Mouse (Mus musculus) G1E-ER4 (cell line): ENCODE measurements around the gene Fbln1. TPM values are rescaled to one million over a fixed set of nuclear protein-coding genes. Genes with fewer than 3 reads are reported as not detected.

ENCODE experiments used
- GATA1 ChIP-seq: IDR thresholded peaks from one replicate; pipeline ENCODE4 v1.8.0; 2012; ENCODE audit warnings: low read length, inconsistent platforms
- polyA plus RNA-seq: library from polyadenylated mRNA; stranded (reverse); fragments of >175 nt; gene quantifications from 2 replicates; pipeline ENCODE4 v1.2.3, GENCODE M21; 2012

The Fbln1 gene
- polyA plus RNA-seq, 1 experiment, result not detected

DNA sequence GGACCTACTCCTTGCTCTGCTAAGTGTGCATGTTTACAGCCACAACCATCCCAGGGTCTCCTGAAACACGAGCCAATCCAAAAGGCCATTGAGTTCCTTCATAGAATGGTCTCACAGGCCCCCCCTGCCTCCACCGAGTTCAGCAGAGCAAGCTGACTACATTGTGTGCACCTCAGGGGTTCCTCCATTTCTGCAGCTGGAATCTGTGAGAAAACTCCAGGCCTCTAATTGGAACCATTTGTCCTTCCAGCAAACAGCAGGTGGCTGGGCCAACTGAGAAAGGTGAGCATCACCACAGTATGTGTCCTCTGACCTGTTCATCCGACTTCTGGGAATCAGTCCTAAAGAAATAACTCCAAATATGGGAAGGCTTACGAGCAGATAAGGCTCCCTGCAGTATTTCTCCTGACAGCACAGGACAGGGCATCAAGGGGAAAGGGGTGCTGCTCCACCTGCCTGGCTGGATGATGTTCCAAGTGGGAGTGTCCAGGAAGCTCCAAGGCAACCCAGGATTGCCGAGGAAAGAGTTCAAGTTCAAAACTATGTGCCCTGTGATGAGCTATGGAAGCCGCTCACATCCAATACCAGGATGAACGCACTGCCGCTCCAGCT lies 17.5 kb upstream of the Fbln1 start:
- TF ChIP-seq GATA1, result no peak

- TF ChIP-seq GATA1, result no peak
These were observed 5.1 kb upstream of the Fbln1 start for GRCm38 (mm10) chr15:85200446-85201289.

DNA sequence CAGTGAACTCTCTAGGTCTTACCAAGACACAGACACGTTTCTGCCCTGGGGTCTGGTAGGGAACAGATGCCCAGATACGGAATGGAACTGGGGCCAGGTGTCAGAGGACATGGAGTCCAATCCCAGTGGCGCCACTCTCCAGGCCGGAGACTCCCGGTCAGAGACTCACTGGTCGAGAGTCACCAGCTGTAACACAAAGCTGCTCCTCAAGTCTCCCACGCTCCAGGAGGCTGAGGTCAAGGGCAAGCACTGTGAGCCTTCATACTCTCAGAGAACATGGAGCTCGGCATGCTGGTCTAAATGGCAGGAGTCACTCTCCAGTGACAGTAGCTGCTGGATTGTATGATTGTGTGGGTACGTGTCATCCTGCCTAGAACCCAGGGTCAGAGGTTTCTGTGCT lies 3.5 kb upstream of the Fbln1 start:
- TF ChIP-seq GATA1, result no peak

- no peak for TF ChIP-seq GATA1
These were observed 3.0 kb upstream of the Fbln1 start for GRCm38 (mm10) chr15:85202787-85203186.

DNA sequence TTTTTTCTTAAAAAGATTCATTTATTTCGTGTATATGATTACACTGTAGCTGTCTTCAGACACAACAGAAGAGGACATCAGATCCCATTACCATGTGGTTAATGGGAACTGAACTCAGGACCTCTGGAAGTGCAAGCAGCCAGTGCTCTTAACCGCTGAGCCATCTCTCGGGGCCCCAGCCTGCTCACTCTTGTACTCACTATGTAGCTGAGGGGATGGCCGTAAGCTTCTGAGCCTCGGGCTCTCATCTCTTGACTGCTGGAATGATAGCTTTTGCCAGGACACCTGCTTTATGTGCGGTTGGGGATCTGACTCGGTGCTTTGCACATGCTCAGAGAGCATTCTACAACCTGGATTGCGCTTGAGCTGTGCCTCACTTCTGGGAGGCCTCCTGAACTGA lies 1.4 kb upstream of the Fbln1 start:
- TF ChIP-seq GATA1, result no peak

DNA sequence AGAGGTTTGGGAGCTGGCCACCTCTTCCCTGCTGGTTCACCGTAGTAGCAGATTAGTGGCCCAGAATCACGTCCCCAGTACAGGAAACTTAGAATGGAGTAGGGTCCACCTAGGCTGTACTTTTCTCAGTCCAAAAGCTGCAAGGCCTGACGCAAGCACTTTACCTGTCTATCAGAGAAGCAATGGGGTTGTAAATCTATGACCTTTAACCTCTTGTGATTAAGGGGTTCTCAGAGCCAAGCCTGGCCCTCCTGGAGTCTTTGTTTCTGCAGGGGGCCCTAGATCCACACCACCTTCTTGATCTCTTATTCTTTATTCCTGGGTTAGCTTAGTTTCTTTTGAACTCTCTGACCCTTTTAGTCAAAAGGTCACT lies 940 bp downstream of the Fbln1 start:
- no peak for TF ChIP-seq GATA1

DNA sequence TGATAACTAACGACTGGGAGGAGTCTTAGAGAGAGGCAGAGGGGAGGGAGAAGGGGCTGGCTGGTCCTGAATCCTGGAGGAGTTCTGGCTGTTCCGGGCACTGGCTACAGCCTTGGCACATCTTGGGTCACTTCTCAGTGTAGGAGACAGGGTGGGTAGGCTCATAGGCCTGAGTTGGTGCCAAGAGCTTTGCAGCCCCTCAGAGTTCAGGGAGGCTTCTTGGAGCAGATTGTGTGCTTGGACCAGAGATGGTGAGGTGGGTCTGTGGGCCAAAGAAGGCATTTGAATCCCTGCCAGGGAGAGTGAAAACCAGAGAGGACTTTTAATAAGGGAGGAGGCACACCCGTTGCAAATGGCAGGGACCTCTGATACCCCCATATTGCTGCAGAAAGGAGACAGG lies 1.3 kb downstream of the Fbln1 start:
- TF ChIP-seq GATA1, result no peak

- TF ChIP-seq GATA1, result no peak
These were observed 2.0 kb downstream of the Fbln1 start for GRCm38 (mm10) chr15:85207763-85208162.

DNA sequence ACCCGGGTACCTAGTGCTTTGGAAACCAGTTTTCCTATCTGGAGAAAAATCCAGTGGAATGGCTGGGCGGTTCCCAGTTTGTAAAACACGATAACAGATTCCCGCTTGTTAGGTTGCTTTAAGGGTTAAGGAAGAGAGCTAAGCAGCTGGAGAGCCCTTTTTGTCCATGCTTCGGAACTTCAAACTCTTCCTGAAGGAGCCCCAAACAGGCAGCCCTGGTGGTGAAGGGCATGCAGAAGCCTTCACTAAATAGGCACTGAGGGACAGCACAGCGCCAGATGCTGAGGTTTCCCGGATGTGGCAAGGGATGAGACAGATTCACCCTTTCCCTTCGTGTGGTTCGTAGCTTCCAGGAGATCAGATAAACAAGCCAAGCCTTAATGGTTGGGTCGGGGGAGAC lies 2.6 kb downstream of the Fbln1 start:
- no peak for TF ChIP-seq GATA1

DNA sequence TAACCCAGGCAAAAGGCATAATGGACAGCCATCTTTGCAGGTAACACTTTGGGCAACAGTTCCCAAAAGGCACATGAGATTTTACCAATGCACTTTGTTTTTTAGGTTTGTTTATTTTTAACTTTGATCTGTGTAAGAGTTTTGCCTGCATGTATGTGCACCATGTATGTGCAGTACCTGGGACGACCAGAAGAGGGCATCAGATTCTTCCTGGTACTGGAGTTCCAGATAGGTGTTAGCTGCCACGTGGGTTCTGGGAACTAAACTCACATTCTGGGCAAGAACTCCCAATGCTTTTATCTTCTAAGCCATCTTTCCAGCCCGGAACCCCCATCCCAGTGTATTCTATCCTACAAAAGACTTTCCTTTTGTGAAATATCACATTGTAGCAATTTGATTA lies 3.6 kb downstream of the Fbln1 start:
- no peak for TF ChIP-seq GATA1

- no peak for TF ChIP-seq GATA1
These were observed 4.9 kb downstream of the Fbln1 start for GRCm38 (mm10) chr15:85210686-85211085.

DNA sequence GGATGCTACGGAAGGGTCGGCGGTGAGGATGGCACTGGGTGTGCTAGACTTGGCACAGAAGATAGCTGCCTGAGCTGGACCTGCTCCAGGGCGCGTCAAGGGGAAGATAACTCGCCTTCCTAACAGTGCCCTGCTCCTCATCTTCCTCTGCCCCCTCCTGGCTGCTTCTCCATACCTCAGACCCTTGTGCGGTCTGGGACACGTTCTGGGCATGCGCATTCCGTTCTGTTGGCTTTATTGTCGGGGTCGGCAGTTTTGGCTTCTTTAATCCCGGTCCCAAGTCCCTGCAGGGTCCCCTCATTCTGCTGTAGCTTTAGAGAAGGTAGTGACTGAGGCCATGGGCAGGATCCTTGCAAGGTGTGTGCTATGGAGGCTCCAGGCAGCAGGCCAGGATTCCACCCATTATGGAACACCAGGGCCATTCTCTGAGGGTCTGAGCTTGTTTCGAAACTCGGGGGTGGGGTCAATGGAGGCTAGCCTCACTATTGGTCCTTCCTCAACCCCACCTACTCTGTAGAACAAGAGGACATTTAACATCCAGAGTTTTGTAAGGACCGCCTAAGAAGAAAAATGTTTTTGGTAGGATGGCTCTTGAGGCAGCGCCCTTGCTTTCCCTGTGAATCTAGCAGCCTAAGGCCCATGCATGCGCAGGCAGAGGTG lies 5.5 kb downstream of the Fbln1 start:
- TF ChIP-seq GATA1, result no peak

DNA sequence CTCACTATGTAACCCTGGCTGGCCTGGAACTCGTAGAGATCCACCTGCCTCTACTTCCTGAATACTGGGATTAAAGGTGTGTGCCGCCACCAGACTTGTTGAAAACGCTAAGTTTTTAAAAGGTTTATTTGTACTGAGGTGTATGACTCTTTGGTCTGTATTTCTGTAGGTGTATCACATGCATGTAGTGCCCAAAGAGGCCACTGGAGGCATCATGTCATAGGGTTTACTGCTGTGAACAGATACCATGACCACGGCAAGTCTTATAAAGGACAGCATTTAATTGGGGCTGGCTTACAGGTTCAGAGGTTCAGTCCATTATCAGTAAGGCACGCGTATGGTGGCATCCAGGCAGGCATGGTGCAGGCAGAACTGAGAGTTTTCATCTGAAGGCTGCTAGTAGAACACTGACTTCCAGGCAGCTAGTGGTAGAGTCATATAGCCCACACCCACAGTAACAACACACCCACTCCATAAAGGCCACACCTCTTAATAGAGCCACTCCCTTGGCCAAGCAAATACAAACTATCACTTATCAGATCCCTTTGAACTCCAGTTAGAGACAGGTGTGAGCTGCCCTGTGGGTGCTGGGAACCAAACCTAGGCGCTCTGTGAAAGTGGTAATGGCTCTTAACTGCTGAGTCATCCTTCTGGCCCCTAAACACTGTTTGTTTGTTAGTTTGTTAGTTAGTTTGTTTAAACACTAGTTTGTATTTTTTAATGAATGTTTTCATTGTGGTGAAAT lies 10.5 kb downstream of the Fbln1 start:
- no peak for TF ChIP-seq GATA1

DNA sequence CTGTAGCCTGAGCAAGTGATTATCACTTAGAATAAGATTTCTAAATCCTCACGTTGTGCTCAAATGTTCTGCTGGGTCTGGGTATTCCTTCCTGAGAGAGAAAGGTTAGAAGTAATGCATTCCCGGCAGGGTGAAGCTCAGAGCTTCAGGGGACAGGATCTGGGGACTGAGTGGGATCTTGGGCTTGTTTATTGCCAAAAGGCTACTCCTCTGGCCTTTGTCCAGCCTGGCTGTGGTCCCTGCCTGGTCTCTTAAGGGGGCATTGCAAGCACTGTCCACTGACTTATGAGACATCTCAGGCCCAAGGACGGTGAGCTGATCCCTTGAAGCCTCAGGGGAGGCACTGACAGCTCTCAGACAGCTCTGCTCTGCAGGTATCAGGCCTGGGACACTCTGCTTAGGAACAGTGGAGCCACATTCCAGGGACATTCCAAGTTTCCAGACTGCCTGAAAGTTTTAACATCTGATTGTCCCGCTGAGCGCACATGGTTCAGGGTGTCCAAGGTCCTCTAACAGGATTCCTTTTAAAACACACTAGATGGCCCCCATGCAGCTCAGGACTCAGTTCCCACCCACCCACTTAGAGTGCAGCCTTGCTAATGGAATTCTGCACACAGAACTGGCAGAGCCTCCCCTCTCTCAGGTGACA lies 13.0 kb downstream of the Fbln1 start:
- TF ChIP-seq GATA1, result no peak

- TF ChIP-seq GATA1, result no peak
These were observed 14.6 kb downstream of the Fbln1 start for GRCm38 (mm10) chr15:85220371-85220770.
